Mouse (Mus musculus) heart, adult 2 months (tissue): ENCODE measurements at regions not wholly inside any gene's neighbourhood (a gene's known extent, or its start where the extent isn't known, plus 50 kb on each side); places are given as distances from the start of the nearest gene placed in this dataset.

ENCODE experiments used
- CTCF ChIP-seq: fragments of 200-600 bp; IDR thresholded peaks from 2 replicates; pipeline ENCODE4 v1.8.1; 2022; ENCODE audit warnings: antibody characterized with exemption, mild to moderate bottlenecking, moderate library complexity
- EP300 ChIP-seq: fragments of 200-500 bp; IDR thresholded peaks from 2 replicates; pipeline ENCODE4 v1.6.1; 2011; ENCODE audit warnings: low read depth, low read length, control low read depth; ENCODE audit not compliant: insufficient read depth
- POLR2A ChIP-seq: fragments of 200-500 bp; IDR thresholded peaks from 2 replicates; pipeline ENCODE4 v1.6.1; 2011; ENCODE audit warnings: mild to moderate bottlenecking, low read depth, low read length, control low read depth; ENCODE audit not compliant: insufficient read depth

GRCm38 (mm10) chr14:25019306-25019905 lies 439.6 kb upstream of the Zmiz1 start:
- no peak for TF ChIP-seq POLR2A
- TF ChIP-seq EP300 = no peak
- TF ChIP-seq CTCF = no peak
